Mouse (Mus musculus) heart, adult 2 months (tissue): ENCODE measurements around the gene Cuzd1.

ENCODE experiments used
- CTCF ChIP-seq: fragments of 200-600 bp; IDR thresholded peaks from 2 replicates; pipeline ENCODE4 v1.8.1; 2022; ENCODE audit warnings: antibody characterized with exemption, mild to moderate bottlenecking, moderate library complexity
- POLR2A ChIP-seq: fragments of 200-500 bp; IDR thresholded peaks from 2 replicates; pipeline ENCODE4 v1.6.1; 2011; ENCODE audit warnings: mild to moderate bottlenecking, low read depth, low read length, control low read depth; ENCODE audit not compliant: insufficient read depth

DNA sequence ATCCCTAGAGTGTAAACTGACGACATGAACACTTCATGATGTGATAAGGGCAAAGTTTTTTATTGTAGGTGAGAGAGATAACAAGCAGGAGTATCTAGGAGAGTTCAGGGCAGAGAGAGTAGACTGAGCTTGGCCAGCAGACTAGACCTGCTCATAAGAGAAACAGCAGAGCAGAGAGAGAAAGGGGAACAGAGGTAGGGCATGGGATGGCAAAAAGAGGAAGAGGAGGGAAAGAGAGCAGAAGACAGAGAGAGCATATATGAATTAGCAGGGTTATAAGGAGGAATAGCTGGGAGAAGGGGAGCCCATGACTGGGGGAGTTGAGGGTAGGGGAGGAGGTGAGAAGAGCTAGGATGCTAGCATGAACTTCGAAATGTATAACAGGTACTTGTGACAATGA, 9.6 kb upstream of the Cuzd1 start:
- TF ChIP-seq POLR2A (no peak), CTCF (no peak)
